Mouse (Mus musculus) embryonic facial prominence, embryonic 15.5 days (tissue): ENCODE results near the gene Ier3. TPM values are rescaled to one million over a fixed set of nuclear protein-coding genes. Genes with fewer than 3 reads are reported as not detected.
"Not testable (repeated sequence)": the region's sequence is repeated elsewhere in the genome, so short reads cannot be mapped to it uniquely, and the experiment has no call there.

Experiments
- ATAC-seq: fragments of 200-750 bp; cut with Nextera tagmentation; 2 replicates; pipeline ENCODE4 v1.8.0; 2017; ENCODE audit warnings: low read depth, moderate TSS enrichment; ENCODE audit not compliant: insufficient number of reproducible peaks, low FRiP score, low TSS enrichment
- H3K27ac ChIP-seq: fragments of 300-500 bp; sonication (generic); replicated peaks from 2 replicates; pipeline ENCODE4 v1.5.1; 2015; ENCODE audit warnings: mild to moderate bottlenecking, inconsistent platforms
- H3K27me3 ChIP-seq: fragments of 300-500 bp; sonication (generic); 2 replicates; pipeline ENCODE4 v1.6.1; 2015; ENCODE audit warnings: inconsistent platforms
- H3K36me3 ChIP-seq: fragments of 300-500 bp; sonication (generic); 2 replicates; pipeline ENCODE4 v1.6.1; 2015; ENCODE audit warnings: mild to moderate bottlenecking, inconsistent platforms
- H3K4me1 ChIP-seq: fragments of 300-500 bp; sonication (generic); 2 replicates; pipeline ENCODE4 v1.6.1; 2015; ENCODE audit warnings: inconsistent platforms
- H3K4me2 ChIP-seq: fragments of 300-500 bp; sonication (generic); replicated peaks from 2 replicates; pipeline ENCODE4 v1.6.1; 2015; ENCODE audit warnings: mild to moderate bottlenecking, inconsistent platforms
- H3K4me3 ChIP-seq: fragments of 300-500 bp; sonication (generic); replicated peaks from 2 replicates; pipeline ENCODE4 v1.5.1; 2015; ENCODE audit warnings: mild to moderate bottlenecking, inconsistent platforms
- H3K9ac ChIP-seq: fragments of 300-500 bp; sonication (generic); 2 replicates; pipeline ENCODE4 v1.6.1; 2015; ENCODE audit warnings: inconsistent platforms
- H3K9me3 ChIP-seq: fragments of 300-500 bp; sonication (generic); replicated peaks from 2 replicates; pipeline ENCODE4 v1.6.1; 2016; ENCODE audit warnings: inconsistent platforms
- WGBS: fragments of 180-500 bp; shearing (Covaris S2); methylation state at CpG from one replicate; pipeline ENCODE4 v1.1.7; 2015; 5-methylcytosine and 5-hydroxymethylcytosine counted together
- polyA plus RNA-seq: library from polyadenylated mRNA; unstranded; fragments of >200 nt; fragmentation: Nextera tagmentation; extraction: Ambion mirVana; gene quantifications from 2 replicates; pipeline ENCODE4 v1.2.1, GENCODE M21; 2015

The Ier3 gene
- polyA plus RNA-seq, 1 experiment from 2014 or later = 30.2 TPM

GRCm38 (mm10) chr17:35838122-35838544 is 16.6 kb downstream of the Ier3 start, which contains the start of gene Tubb5:
TSS of gene Tubb5 (minus strand) at chr17:35838306.
- WGBS = under 1% methylated on average over 29 of the region's 29 CpGs

DNA sequence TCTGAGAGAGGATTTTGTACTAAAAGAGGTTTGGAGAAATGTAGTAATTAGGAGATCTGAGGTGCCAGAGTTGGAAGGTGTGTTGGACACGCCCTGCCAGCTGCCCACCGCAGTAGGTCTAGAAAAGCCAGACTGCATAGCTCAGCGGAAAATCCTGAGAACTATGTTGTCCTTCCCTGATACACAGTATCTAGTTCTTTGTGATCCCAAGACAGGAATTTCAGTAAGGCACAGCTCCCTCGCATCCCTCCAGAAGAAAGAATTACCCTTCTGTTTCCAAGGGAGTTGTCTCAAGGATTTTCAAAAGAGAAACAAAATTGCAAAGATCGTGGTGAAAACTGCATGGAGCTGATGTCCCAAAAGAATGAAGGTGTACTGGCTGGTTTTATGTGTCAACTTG is 17.1 kb downstream of the Ier3 start:
- H3K9me3 ChIP-seq = no peaks in the 10 kb centered on the region
- H3K27me3 ChIP-seq = no peaks in the 10 kb centered on the region
- H3K4me3 ChIP-seq = peak overlapping the region; percentile 81
- WGBS = 2% methylated on average over 5 of the region's 5 CpGs
- H3K9ac ChIP-seq = peak overlapping the region; percentile 16; the same call in 1 of the 2 replicates
- H3K36me3 ChIP-seq = peaks cover 29% of the 10 kb centered on the region
- H3K27ac ChIP-seq = peak overlapping the region; percentile 94
- ATAC-seq = 0 out of 2 replicates have a peak, but pooled peaks have one; percentile 6
- H3K4me1 ChIP-seq = peaks cover 39% of the 10 kb centered on the region
- peak overlapping the region; percentile 76 for H3K4me2 ChIP-seq

More at GRCm38 (mm10) chr17:35838122-35838544, 16.6 kb downstream of the Ier3 start, which contains the start of gene Tubb5:
- Histone ChIP-seq H3K9ac (peak within 1 kb of the TSS; percentile 94), H3K4me1 (peaks cover 39% of the 10 kb centered on the region), H3K27ac (peak within 1 kb of the TSS; percentile 94), H3K36me3 (peaks cover 33% of the 10 kb centered on the region), H3K4me3 (peak within 1 kb of the TSS; percentile 81), H3K27me3 (no peaks in the 10 kb centered on the region), H3K9me3 (no peaks in the 10 kb centered on the region), H3K4me2 (peak within 1 kb of the TSS; percentile 76)
- peak; percentile 86 for ATAC-seq

GRCm38 (mm10) chr17:35839002-35839401 is 17.5 kb downstream of the Ier3 start:
- H3K27ac ChIP-seq = peak overlapping the region; percentile 94

GRCm38 (mm10) chr17:35840561-35840960 is 19.1 kb downstream of the Ier3 start:
- H3K27ac ChIP-seq = peak overlapping the region; percentile 75
- H3K27me3 ChIP-seq = no peaks in the 10 kb centered on the region
- H3K4me3 ChIP-seq = peak overlapping the region; percentile 67
- H3K4me2 ChIP-seq = peak overlapping the region; percentile 68
- H3K9ac ChIP-seq = no peak overlapping the region
- no peak for ATAC-seq
- H3K4me1 ChIP-seq = peaks cover 23% of the 10 kb centered on the region
- no peaks in the 10 kb centered on the region for H3K9me3 ChIP-seq
- 51% methylated on average over 14 of the region's 14 CpGs for WGBS
- peaks cover 17% of the 10 kb centered on the region for H3K36me3 ChIP-seq

More at GRCm38 (mm10) chr17:35839002-35839401, 17.5 kb downstream of the Ier3 start:
- not testable (repeated sequence) for H3K9me3 ChIP-seq, ATAC-seq, H3K9ac ChIP-seq, H3K27me3 ChIP-seq
- peak overlapping the region; percentile 81 for H3K4me3 ChIP-seq
- peak overlapping the region; percentile 76 for H3K4me2 ChIP-seq
- 36% methylated on average over 3 of the region's 3 CpGs for WGBS
- peaks cover 36% of the 10 kb centered on the region for H3K4me1 ChIP-seq
- peaks cover 24% of the 10 kb centered on the region for H3K36me3 ChIP-seq

DNA sequence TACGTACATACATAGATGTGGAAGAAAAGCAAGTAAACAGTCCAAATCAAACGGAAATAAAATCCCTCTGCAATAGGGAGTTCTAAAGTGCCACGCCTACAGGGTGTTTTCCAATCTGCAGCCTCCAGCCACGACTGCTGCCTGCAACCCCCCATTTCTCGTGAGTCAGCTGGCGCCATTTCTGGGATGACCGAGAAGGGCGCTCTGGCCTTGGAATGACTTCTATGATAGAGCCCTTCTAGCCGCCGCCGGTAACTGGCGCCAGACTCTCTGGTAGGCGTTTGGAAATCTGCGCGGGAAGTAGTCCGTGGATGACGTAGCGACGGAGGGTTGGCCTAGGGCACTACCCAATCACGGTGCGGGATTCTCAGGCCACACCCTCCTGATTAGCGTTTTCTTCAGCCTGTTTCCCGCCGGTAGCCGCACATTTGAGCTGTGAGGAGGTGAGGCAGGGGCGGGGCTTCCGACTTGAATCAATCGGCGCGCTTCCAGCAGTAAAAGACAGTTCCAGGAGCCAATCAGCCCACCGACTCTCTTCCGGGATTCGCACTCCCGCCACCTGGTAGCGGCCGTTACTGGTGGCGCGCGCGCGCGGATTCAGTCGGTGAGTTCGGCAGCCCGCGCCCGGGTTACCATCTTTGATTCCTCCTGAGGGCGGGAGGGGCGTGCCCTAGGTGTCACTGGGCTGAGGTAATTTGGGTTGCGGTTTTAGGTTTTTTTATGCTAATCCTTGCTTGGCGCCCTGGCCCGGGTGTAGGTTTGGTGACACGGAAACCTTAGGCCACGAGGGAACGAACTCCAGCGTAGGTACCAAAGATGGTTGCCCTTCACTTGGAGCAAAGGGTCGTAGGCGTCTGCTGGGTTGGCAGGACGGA is 19.8 kb downstream of the Ier3 start, which contains the start of gene Mdc1:
Gene Mdc1, plus strand, starts transcription at position 440 of the 875 bp plus-strand sequence.
- 0% methylated on average over 59 of the region's 59 CpGs for WGBS
- Histone ChIP-seq H3K4me2 (peak within 1 kb of the TSS; percentile 68), H3K36me3 (peaks cover 17% of the 10 kb centered on the region), H3K4me1 (peaks cover 16% of the 10 kb centered on the region), H3K9me3 (no peaks in the 10 kb centered on the region), H3K9ac (peak within 1 kb of the TSS; percentile 58), H3K4me3 (peak within 1 kb of the TSS; percentile 67), H3K27me3 (no peaks in the 10 kb centered on the region), H3K27ac (peak within 1 kb of the TSS; percentile 88)
- ATAC-seq = peak; percentile 90

DNA sequence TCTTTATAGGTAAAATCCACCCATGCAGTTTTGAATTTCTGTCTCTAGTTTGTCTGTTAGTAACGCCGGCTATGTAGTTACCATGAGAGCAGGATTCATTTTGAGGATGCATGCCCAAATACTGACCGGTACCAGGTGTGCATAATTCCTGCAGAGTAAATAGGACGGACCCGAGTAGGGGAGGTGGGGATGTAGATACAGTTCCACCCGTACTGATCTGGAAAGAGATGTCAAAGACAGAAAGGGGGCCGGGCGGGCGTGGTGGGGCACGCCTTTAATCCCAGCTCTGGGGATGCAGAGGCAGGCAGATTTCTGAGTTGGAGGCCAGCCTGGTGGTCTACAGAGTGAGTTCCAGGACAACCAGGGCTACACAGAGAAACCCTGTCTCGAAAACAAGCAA is 20.5 kb downstream of the Ier3 start:
- Histone ChIP-seq H3K36me3 (peaks cover 22% of the 10 kb centered on the region), H3K4me1 (peaks cover 13% of the 10 kb centered on the region), H3K4me3 (peak overlapping the region; percentile 67), H3K27me3 (no peaks in the 10 kb centered on the region), H3K9ac (peak overlapping the region; percentile 58), H3K4me2 (peak overlapping the region; percentile 68), H3K9me3 (no peaks in the 10 kb centered on the region), H3K27ac (peak overlapping the region; percentile 88)
- 19% methylated on average over 11 of the region's 11 CpGs for WGBS
- no peak for ATAC-seq

DNA sequence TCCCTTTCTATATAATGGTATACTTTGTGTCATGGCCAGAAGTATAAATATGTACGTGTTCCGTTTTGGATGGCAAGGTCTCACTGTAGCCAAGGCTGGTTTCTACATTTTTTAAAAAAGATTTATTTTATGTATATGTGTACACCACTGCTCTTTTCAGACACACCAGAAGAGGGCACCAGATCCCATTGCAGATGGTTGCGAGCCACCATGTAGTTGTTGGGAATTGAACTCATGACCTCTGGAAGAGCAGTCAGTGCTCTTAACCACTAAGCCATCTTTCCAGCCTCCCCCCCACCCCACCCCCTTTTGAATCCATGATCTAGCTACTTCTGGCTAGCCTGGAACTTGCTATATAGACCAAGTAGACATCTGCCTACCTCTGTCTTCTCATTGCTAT is 22.0 kb downstream of the Ier3 start:
- Histone ChIP-seq H3K9ac (no peak overlapping the region), H3K9me3 (no peaks in the 10 kb centered on the region), H3K27me3 (no peaks in the 10 kb centered on the region), H3K4me2 (no peak overlapping the region), H3K4me1 (peaks cover 13% of the 10 kb centered on the region), H3K4me3 (no peak overlapping the region), H3K27ac (no peak overlapping the region), H3K36me3 (peaks cover 37% of the 10 kb centered on the region)
- WGBS = 93% methylated on average over 3 of the region's 3 CpGs
- no peak for ATAC-seq

DNA sequence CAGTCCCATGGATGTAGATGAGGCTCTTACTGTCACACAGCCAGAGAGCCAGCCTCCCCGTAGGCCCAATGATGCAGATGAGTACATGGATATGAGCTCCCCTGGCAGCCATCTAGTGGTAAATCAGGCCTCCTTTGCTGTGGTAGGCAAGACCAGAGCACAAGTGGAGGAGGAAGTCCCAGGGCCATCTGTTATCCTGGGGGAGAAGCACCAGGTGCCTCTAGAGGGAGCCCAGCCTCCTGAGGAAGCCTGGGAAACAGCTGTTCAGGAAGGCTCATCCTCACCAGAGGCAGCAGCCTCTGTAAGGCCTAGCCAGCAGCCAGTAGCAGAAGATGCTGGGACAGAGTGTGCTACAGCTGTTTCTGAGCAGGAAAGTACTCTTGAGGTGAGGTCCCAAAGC is 26.6 kb downstream of the Ier3 start:
- peaks cover 74% of the 10 kb centered on the region for H3K36me3 ChIP-seq
- ATAC-seq = peak; percentile 37; the same call in 1 of the 2 replicates
- H3K4me3 ChIP-seq = no peak overlapping the region
- no peak overlapping the region for H3K9ac ChIP-seq
- H3K27me3 ChIP-seq = no peaks in the 10 kb centered on the region
- no peak overlapping the region for H3K4me2 ChIP-seq
- H3K4me1 ChIP-seq = no peaks in the 10 kb centered on the region
- 47% methylated on average over 1 of the region's 1 CpGs for WGBS
- no peak overlapping the region for H3K27ac ChIP-seq
- no peaks in the 10 kb centered on the region for H3K9me3 ChIP-seq

DNA sequence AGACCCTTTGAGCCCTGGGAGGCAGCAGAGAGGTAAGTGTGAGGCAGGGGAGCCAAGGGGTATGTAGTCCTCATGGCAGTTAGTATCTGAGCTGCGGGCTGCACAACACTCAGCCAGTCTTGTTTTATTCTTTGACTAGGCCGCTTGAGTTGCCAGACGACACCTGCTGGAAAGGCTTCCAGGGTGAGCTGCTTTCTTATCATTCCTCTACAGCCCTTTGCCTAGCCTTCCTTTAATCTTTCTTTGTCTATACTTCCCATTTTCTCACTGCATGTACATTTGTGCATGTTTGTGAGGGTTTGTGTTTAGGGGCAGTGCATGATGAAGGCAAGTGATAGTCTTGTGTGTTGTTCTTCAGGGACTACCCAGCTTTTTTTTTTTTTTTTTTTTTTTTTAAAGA is 29.5 kb downstream of the Ier3 start:
- H3K27ac ChIP-seq = no peak overlapping the region
- no peak overlapping the region for H3K4me3 ChIP-seq
- WGBS = 87% methylated on average over 3 of the region's 3 CpGs
- H3K36me3 ChIP-seq = peaks cover 76% of the 10 kb centered on the region
- H3K27me3 ChIP-seq = no peaks in the 10 kb centered on the region
- H3K4me2 ChIP-seq = no peak overlapping the region
- no peak for ATAC-seq
- H3K9me3 ChIP-seq = no peaks in the 10 kb centered on the region
- no peak overlapping the region for H3K9ac ChIP-seq
- no peaks in the 10 kb centered on the region for H3K4me1 ChIP-seq

GRCm38 (mm10) chr17:35859371-35859770 is 37.9 kb downstream of the Ier3 start:
- peaks cover 22% of the 10 kb centered on the region for H3K4me1 ChIP-seq
- no peak for ATAC-seq
- no peaks in the 10 kb centered on the region for H3K9me3 ChIP-seq
- no peak overlapping the region for H3K9ac ChIP-seq
- H3K36me3 ChIP-seq = peaks cover 23% of the 10 kb centered on the region
- H3K27me3 ChIP-seq = no peaks in the 10 kb centered on the region
- no peak overlapping the region for H3K4me2 ChIP-seq
- H3K4me3 ChIP-seq = no peak overlapping the region
- 95% methylated on average over 1 of the region's 1 CpGs for WGBS
- no peak overlapping the region for H3K27ac ChIP-seq

- Histone ChIP-seq H3K4me2 (no peak overlapping the region), H3K27me3 (no peaks in the 10 kb centered on the region), H3K4me1 (peaks cover 26% of the 10 kb centered on the region), H3K4me3 (no peak overlapping the region), H3K27ac (no peak overlapping the region), H3K36me3 (peaks cover 19% of the 10 kb centered on the region), H3K9me3 (no peaks in the 10 kb centered on the region), H3K9ac (no peak overlapping the region)
- WGBS = 67% methylated on average over 2 of the region's 2 CpGs
- no peak for ATAC-seq
These were observed 38.4 kb downstream of the Ier3 start for GRCm38 (mm10) chr17:35859835-35860234.
